Mouse (Mus musculus) hindbrain, embryonic 16.5 days (tissue): Measurements from ENCODE around the gene Syt15. TPM values are rescaled to one million over a fixed set of nuclear protein-coding genes. Genes with fewer than 3 reads are reported as not detected.

ENCODE experiments used
- ATAC-seq: fragments of 200-750 bp; cut with Nextera tagmentation; 2 replicates; pipeline ENCODE4 v1.8.0; 2017; ENCODE audit warnings: moderate TSS enrichment, moderate library complexity
- H3K27ac ChIP-seq: fragments of 300-500 bp; sonication (generic); 2 replicates; pipeline ENCODE4 v1.5.1; 2014; ENCODE audit warnings: low read depth, mild to moderate bottlenecking, control low read depth, low read length, moderate library complexity
- H3K27me3 ChIP-seq: fragments of 300-500 bp; sonication (generic); replicated peaks from 2 replicates; pipeline ENCODE4 v1.6.1; 2014; ENCODE audit warnings: low read length; ENCODE audit not compliant: control insufficient read depth, insufficient read depth
- H3K36me3 ChIP-seq: fragments of 300-500 bp; sonication (generic); 2 replicates; pipeline ENCODE4 v1.6.1; 2014; ENCODE audit warnings: mild to moderate bottlenecking, low read length, moderate library complexity, mixed read lengths; ENCODE audit not compliant: control insufficient read depth, insufficient read depth
- H3K4me1 ChIP-seq: fragments of 300-500 bp; sonication (generic); 2 replicates; pipeline ENCODE4 v1.6.1; 2014; ENCODE audit warnings: low read depth, low read length; ENCODE audit not compliant: control insufficient read depth, insufficient read depth
- H3K4me2 ChIP-seq: fragments of 300-500 bp; sonication (generic); 2 replicates; pipeline ENCODE4 v1.6.1; 2014; ENCODE audit warnings: mild to moderate bottlenecking, low read length, control low read depth, moderate library complexity
- H3K4me3 ChIP-seq: fragments of 300-500 bp; sonication (generic); 2 replicates; pipeline ENCODE4 v1.5.1; 2014; ENCODE audit warnings: mild to moderate bottlenecking, low read length, control low read depth, moderate library complexity
- H3K9ac ChIP-seq: fragments of 300-500 bp; sonication (generic); 2 replicates; pipeline ENCODE4 v1.6.1; 2014; ENCODE audit warnings: low read depth, mild to moderate bottlenecking, control low read depth, low read length, moderate library complexity
- H3K9me3 ChIP-seq: fragments of 300-500 bp; sonication (generic); 2 replicates; pipeline ENCODE4 v1.6.1; 2014; ENCODE audit warnings: mild to moderate bottlenecking, low read length, moderate library complexity; ENCODE audit not compliant: control insufficient read depth
- WGBS: fragments of 180-500 bp; shearing (Covaris S2); extraction: QIAGEN DNeasy Blood & Tissue Kit; methylation state at CpG from one replicate; pipeline ENCODE4 v1.1.7; 2014; 5-methylcytosine and 5-hydroxymethylcytosine counted together
- polyA plus RNA-seq: library from polyadenylated mRNA; unstranded; fragments of >200 nt; fragmentation: Nextera tagmentation; extraction: Ambion mirVana; gene quantifications from 2 replicates; pipeline ENCODE4 v1.2.1, GENCODE M21; 2015

Gene Syt15
- polyA plus RNA-seq: 0.91 and 1.6 TPM in 2 replicates

DNA sequence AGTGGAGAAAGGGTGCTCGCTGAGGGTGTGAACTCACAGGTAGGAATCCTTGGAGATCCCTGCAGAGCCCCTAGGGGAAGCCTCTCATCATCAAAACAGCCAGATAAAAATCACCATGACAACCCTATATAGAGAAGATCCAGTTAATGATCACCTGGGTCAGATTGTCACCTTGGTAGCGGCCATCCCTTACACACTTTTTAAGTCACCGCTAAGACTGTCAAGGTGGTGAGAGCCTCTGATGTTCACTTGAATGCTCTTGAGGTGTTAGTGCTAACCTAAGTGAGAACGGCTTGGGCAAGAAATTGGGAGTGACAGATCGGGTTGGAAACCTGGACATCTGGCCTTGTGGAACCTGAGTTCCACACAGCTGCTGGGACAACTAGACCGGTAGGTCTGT, at the start of gene Syt15:
Gene Syt15 (plus strand): TSS at position 301 of the 400 bp plus-strand sequence.
- Histone ChIP-seq H3K27me3 (peaks cover 12% of the 10 kb centered on the region), H3K4me1 (peaks cover 6% of the 10 kb centered on the region), H3K9me3 (no peaks in the 10 kb centered on the region), H3K27ac (no peak within 1 kb of the TSS), H3K9ac (peak within 1 kb of the TSS; percentile 44; the same call in 1 of the 2 replicates), H3K4me3 (peak within 1 kb of the TSS; percentile 29), H3K4me2 (peak within 1 kb of the TSS; percentile 54), H3K36me3 (no peaks in the 10 kb centered on the region)
- WGBS: 76% methylated on average over 6 of the region's 6 CpGs
- no peak for ATAC-seq

DNA sequence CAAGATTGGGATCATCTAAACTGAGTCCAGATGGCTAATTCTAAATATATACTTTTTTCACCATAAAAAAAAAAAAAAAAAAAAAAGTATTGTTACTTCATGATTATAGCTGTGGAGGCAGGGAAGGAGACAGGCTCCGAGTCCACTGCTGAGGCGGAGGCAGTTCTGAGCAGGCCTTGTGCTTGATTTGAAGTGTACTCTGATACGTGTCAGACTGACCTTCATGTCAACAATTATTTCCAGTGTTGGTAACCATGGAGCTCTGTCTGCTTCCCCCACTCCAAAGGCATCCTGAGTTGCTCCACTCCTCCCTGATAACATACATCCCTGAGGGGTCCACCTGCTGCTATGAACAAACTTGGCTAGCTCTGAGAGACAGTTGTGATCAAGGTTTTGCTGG, 48.3 kb upstream of the Syt15 start:
- Histone ChIP-seq H3K9me3 (no peaks in the 10 kb centered on the region), H3K4me3 (no peak overlapping the region), H3K27me3 (no peaks in the 10 kb centered on the region), H3K4me1 (no peaks in the 10 kb centered on the region), H3K27ac (no peak overlapping the region), H3K9ac (no peak overlapping the region), H3K36me3 (no peaks in the 10 kb centered on the region), H3K4me2 (no peak overlapping the region)
- ATAC-seq: no peak
- WGBS: 87% methylated on average over 3 of the region's 3 CpGs

DNA sequence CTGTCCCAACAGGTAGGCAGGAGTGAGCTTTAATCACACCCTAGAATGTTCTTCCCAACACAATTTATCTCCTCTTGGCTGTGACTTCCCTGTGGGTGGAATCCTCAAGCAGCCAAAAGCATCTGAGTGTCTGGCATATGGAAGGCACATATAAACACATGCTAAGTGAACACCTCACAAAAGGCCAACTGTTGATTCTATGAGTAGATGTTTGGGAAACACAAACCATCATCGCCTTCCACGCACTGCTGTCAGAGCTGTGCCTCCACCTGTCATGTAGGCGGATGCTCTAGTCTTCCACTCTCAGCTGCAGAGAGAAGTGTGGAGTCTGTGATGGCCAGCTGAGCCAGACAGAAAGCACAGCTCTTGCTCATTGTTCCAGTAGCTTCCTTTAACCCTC, 40.0 kb upstream of the Syt15 start:
- 91% methylated on average over 3 of the region's 3 CpGs for WGBS
- H3K36me3 ChIP-seq: no peaks in the 10 kb centered on the region
- no peaks in the 10 kb centered on the region for H3K4me1 ChIP-seq
- no peaks in the 10 kb centered on the region for H3K9me3 ChIP-seq
- no peak overlapping the region for H3K4me2 ChIP-seq
- ATAC-seq: no peak
- H3K27ac ChIP-seq: no peak overlapping the region
- H3K27me3 ChIP-seq: no peaks in the 10 kb centered on the region
- H3K9ac ChIP-seq: no peak overlapping the region
- H3K4me3 ChIP-seq: no peak overlapping the region

DNA sequence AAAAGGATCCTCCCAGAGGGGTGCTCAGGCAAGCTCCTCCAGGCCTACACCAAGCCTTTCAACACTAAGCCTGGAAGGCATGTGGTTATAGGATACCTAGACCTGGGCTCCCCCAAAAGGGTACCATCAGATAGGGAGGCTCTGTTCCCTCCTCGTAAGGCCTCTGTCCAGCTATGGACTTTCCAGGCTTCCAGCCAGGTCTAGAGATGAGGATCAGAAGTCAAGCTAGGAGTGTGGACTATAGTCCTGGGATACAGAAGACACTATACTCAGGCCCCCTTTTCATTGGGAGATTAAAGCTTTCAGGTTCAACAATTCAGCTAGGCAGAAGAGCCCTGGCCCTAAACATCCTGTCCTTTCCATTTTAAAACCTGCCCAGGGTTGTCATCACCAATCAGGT, 36.3 kb upstream of the Syt15 start:
- no peaks in the 10 kb centered on the region for H3K27me3 ChIP-seq
- no peaks in the 10 kb centered on the region for H3K9me3 ChIP-seq
- H3K36me3 ChIP-seq: no peaks in the 10 kb centered on the region
- ATAC-seq: no peak
- H3K9ac ChIP-seq: no peak overlapping the region
- no peak overlapping the region for H3K27ac ChIP-seq
- no peak overlapping the region for H3K4me2 ChIP-seq
- no peak overlapping the region for H3K4me3 ChIP-seq
- H3K4me1 ChIP-seq: no peaks in the 10 kb centered on the region
- WGBS: 84% methylated on average over 1 of the region's 1 CpGs

DNA sequence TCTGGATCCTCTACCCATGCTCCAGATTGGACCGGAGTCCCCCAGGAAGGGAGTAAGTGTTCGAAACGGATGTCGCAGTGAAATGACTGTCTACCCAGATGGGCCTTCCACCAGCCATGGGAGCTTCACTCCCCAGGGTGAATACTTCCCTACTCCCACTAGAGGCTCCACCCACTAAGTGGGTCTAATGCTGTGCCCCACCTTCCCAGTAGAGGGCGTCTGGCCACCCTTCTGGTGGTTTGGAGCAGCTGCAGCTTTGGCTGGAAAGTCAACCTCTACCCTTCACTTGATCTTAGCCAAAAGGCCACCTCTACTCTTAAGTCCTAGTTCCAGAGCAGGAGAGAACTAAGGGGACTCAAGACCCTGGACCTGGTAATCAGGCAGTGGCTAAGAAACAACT, 30.8 kb upstream of the Syt15 start:
- 67% methylated on average over 5 of the region's 5 CpGs for WGBS
- Histone ChIP-seq H3K27ac (no peak overlapping the region), H3K4me2 (no peak overlapping the region), H3K4me3 (no peak overlapping the region), H3K4me1 (no peaks in the 10 kb centered on the region), H3K27me3 (no peaks in the 10 kb centered on the region), H3K36me3 (peaks cover 5% of the 10 kb centered on the region; the same call in 1 of the 2 replicates), H3K9me3 (no peaks in the 10 kb centered on the region), H3K9ac (no peak overlapping the region)
- ATAC-seq: no peak

DNA sequence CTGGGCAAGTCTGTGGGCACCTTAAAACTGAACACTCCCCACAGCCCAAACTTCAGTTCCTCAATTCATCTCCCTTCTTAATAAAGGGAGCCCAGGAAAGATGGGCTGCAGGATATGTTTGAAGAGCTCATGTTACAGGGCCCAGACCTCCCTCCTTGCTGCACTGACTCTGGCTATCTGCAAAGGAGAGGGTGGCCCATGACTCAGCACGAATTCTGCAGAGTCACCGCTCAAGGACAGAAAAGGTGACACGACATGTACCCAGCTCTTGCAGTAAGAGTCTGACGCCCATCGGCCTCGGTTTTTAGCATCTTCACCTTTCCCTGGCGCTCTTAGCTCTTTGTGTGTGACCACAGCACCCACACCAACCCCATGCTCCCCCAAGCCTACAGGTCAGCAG, 29.0 kb upstream of the Syt15 start:
- H3K36me3 ChIP-seq: peaks cover 15% of the 10 kb centered on the region; the same call in 1 of the 2 replicates
- H3K4me3 ChIP-seq: no peak overlapping the region
- ATAC-seq: no peak
- H3K27me3 ChIP-seq: no peaks in the 10 kb centered on the region
- H3K9me3 ChIP-seq: no peaks in the 10 kb centered on the region
- 83% methylated on average over 7 of the region's 7 CpGs for WGBS
- H3K4me1 ChIP-seq: no peaks in the 10 kb centered on the region
- no peak overlapping the region for H3K4me2 ChIP-seq
- H3K9ac ChIP-seq: no peak overlapping the region
- no peak overlapping the region for H3K27ac ChIP-seq

DNA sequence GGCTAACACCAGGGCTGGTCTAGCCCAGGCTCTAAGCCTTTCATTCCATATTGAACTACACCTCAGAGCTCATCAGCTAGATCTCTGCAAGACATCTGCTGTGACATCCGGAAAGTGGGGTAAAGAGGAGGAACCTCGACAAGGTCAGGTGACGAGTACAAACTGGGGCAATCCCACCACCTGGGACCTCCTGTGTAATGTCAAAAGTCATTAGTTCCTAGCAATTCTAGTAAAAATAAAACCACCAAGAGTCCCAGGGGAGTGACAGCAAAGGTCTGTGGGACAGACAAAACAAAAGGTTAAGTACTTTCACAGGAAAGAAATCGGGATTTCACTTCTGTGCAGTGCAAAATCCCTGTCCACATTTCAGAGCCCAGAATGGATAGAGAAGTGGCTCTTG, 25.5 kb upstream of the Syt15 start:
- WGBS: 80% methylated on average over 4 of the region's 4 CpGs
- H3K4me3 ChIP-seq: no peak overlapping the region
- ATAC-seq: no peak
- H3K27ac ChIP-seq: no peak overlapping the region
- no peak overlapping the region for H3K4me2 ChIP-seq
- H3K9ac ChIP-seq: no peak overlapping the region
- peaks cover 15% of the 10 kb centered on the region; the same call in 1 of the 2 replicates for H3K36me3 ChIP-seq
- H3K9me3 ChIP-seq: no peaks in the 10 kb centered on the region
- H3K4me1 ChIP-seq: 0 out of 2 replicates have a peak, but pooled peaks cover 4% of the 10 kb centered on the region
- no peaks in the 10 kb centered on the region for H3K27me3 ChIP-seq

DNA sequence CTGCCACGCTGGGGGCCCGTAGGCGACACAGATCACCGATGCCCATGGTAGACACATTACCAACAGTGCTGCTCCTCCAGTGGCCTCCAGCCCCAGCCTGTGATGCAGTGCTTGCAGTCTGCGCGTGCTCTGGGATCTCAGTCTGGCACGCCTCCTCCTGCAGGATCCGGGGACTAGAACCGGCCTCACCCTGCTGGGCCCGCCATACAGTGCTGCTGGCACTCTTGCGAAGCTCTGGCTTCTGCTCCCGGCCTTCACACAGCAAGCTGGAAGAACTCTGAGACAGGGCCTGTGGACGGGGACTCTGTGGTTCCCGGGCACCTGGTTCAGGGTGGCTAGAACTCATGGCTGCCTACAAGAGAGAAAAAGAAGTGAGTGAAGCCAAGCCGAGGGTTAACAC, 23.9 kb upstream of the Syt15 start:
- ATAC-seq: no peak

DNA sequence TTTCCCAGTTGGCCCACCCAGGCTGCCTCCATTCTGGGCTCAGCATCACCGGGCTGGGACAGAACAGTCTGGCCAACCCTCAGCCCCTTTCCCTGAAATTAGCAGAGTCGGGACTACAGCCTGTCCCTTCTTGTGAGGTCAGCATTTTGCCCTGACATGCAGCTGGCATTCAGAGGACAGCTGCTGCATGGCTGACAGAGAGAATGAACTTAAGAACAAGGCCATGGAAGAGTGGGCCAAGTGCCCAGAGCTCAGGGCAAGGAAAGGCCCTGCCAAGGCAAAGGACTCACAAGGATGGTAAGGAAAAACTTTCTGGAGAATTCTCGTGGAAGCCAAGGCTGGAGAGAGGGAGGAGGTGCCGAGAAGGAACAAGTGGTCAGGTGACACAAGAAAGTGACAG, 22.7 kb upstream of the Syt15 start:
- no peak overlapping the region for H3K4me3 ChIP-seq
- H3K27me3 ChIP-seq: no peaks in the 10 kb centered on the region
- no peak overlapping the region for H3K4me2 ChIP-seq
- ATAC-seq: no peak
- H3K9ac ChIP-seq: no peak overlapping the region
- 0 out of 2 replicates have a peak, but pooled peaks cover 8% of the 10 kb centered on the region for H3K4me1 ChIP-seq
- H3K36me3 ChIP-seq: peaks cover 13% of the 10 kb centered on the region; the same call in 1 of the 2 replicates
- WGBS: 54% methylated on average over 4 of the region's 4 CpGs
- H3K27ac ChIP-seq: no peak overlapping the region
- H3K9me3 ChIP-seq: no peaks in the 10 kb centered on the region

More for the DNA sequence above, 23.9 kb upstream of the Syt15 start:
- no peaks in the 10 kb centered on the region for H3K9me3 ChIP-seq
- no peak overlapping the region for H3K27ac ChIP-seq
- H3K27me3 ChIP-seq: no peaks in the 10 kb centered on the region
- WGBS: 90% methylated on average over 15 of the region's 15 CpGs
- H3K4me3 ChIP-seq: no peak overlapping the region
- 0 out of 2 replicates have a peak, but pooled peaks cover 8% of the 10 kb centered on the region for H3K4me1 ChIP-seq
- H3K4me2 ChIP-seq: no peak overlapping the region
- peaks cover 15% of the 10 kb centered on the region; the same call in 1 of the 2 replicates for H3K36me3 ChIP-seq
- H3K9ac ChIP-seq: no peak overlapping the region
